Mouse (Mus musculus) midbrain, embryonic 11.5 days (tissue): ENCODE data around the gene Tesk2. TPM values are rescaled to one million over a fixed set of nuclear protein-coding genes. Genes with fewer than 3 reads are reported as not detected.

Experiments used
- ATAC-seq: fragments of 200-750 bp; cut with Nextera tagmentation; 2 replicates; pipeline ENCODE4 v1.8.0; 2017; ENCODE audit warnings: moderate TSS enrichment, moderate library complexity; ENCODE audit not compliant: low FRiP score
- DNase-seq: peaks from one replicate; pipeline ENCODE4 v3.0.0; 2015; ENCODE audit warnings: low spot score; ENCODE audit errors: missing footprints
- H3K27ac ChIP-seq: fragments of 300-500 bp; sonication (generic); 2 replicates; pipeline ENCODE4 v1.5.1; 2014; ENCODE audit warnings: low read depth, low read length
- H3K27me3 ChIP-seq: fragments of 300-500 bp; sonication (generic); 2 replicates; pipeline ENCODE4 v1.6.1; 2014; ENCODE audit warnings: mild to moderate bottlenecking, low read length, moderate library complexity, mixed read lengths; ENCODE audit not compliant: control insufficient read depth, insufficient read depth
- H3K36me3 ChIP-seq: fragments of 300-500 bp; sonication (generic); 2 replicates; pipeline ENCODE4 v1.6.1; 2014; ENCODE audit warnings: mild to moderate bottlenecking, low read length, moderate library complexity, mixed read lengths; ENCODE audit not compliant: control insufficient read depth, insufficient read depth
- H3K4me1 ChIP-seq: fragments of 300-500 bp; sonication (generic); 2 replicates; pipeline ENCODE4 v1.6.1; 2014; ENCODE audit warnings: low read length; ENCODE audit not compliant: control insufficient read depth, insufficient read depth
- H3K4me2 ChIP-seq: fragments of 300-500 bp; sonication (generic); 2 replicates; pipeline ENCODE4 v1.6.1; 2014; ENCODE audit warnings: mild to moderate bottlenecking, moderate library complexity
- H3K4me3 ChIP-seq: fragments of 300-500 bp; sonication (generic); 2 replicates; pipeline ENCODE4 v1.5.1; 2014; ENCODE audit warnings: low read depth, low read length
- H3K9ac ChIP-seq: fragments of 300-500 bp; sonication (generic); 2 replicates; pipeline ENCODE4 v1.6.1; 2014; ENCODE audit warnings: low read length
- H3K9me3 ChIP-seq: fragments of 300-500 bp; sonication (generic); 2 replicates; pipeline ENCODE4 v1.6.1; 2016; ENCODE audit warnings: low read length; ENCODE audit not compliant: control insufficient read depth
- WGBS: fragments of 180-500 bp; shearing (Covaris S2); extraction: QIAGEN DNeasy Blood & Tissue Kit; methylation state at CpG from one replicate; pipeline ENCODE4 v1.1.7; 2014; 5-methylcytosine and 5-hydroxymethylcytosine counted together
- polyA plus RNA-seq: library from polyadenylated mRNA; unstranded; fragments of >200 nt; fragmentation: Nextera tagmentation; extraction: Ambion mirVana; gene quantifications from 2 replicates; pipeline ENCODE4 v1.2.1, GENCODE M21; 2014

Gene Tesk2
- polyA plus RNA-seq, 1 experiment from 2014 or later, result 6.1 TPM

- no peaks in the 10 kb centered on the region for H3K9me3 ChIP-seq
- no peak overlapping the region for H3K9ac ChIP-seq
- ATAC-seq, result no peak
- H3K4me1 ChIP-seq, result no peaks in the 10 kb centered on the region
- H3K4me3 ChIP-seq, result no peak overlapping the region
- WGBS, result 93% methylated on average over 3 of the region's 3 CpGs
- H3K27ac ChIP-seq, result no peak overlapping the region
- H3K27me3 ChIP-seq, result no peaks in the 10 kb centered on the region
- no peaks in the 10 kb centered on the region for H3K36me3 ChIP-seq
- DNase-seq, result no peak
- no peak overlapping the region for H3K4me2 ChIP-seq
Observed at GRCm38 (mm10) chr4:116729532-116729931, 8.8 kb downstream of the Tesk2 start.

GRCm38 (mm10) chr4:116731077-116731476 lies 10.3 kb downstream of the Tesk2 start:
- Histone ChIP-seq H3K27ac (no peak overlapping the region), H3K4me1 (no peaks in the 10 kb centered on the region), H3K4me2 (no peak overlapping the region), H3K36me3 (no peaks in the 10 kb centered on the region), H3K9me3 (no peaks in the 10 kb centered on the region), H3K27me3 (no peaks in the 10 kb centered on the region), H3K4me3 (no peak overlapping the region), H3K9ac (no peak overlapping the region)
- DNase-seq (no peak), ATAC-seq (no peak)
- 86% methylated on average over 9 of the region's 9 CpGs for WGBS

- Histone ChIP-seq H3K4me2 (no peak overlapping the region), H3K27ac (no peak overlapping the region), H3K4me1 (no peaks in the 10 kb centered on the region), H3K27me3 (no peaks in the 10 kb centered on the region), H3K9me3 (no peaks in the 10 kb centered on the region), H3K4me3 (no peak overlapping the region), H3K36me3 (no peaks in the 10 kb centered on the region), H3K9ac (no peak overlapping the region)
- DNase-seq (no peak), ATAC-seq (no peak)
- WGBS, result 89% methylated on average over 5 of the region's 5 CpGs
Observed at GRCm38 (mm10) chr4:116732355-116732754, 11.6 kb downstream of the Tesk2 start.

- no peak for ATAC-seq
- Histone ChIP-seq H3K27ac (no peak overlapping the region), H3K4me2 (no peak overlapping the region), H3K27me3 (no peaks in the 10 kb centered on the region), H3K9me3 (no peaks in the 10 kb centered on the region), H3K9ac (no peak overlapping the region), H3K4me3 (no peak overlapping the region), H3K4me1 (no peaks in the 10 kb centered on the region), H3K36me3 (no peaks in the 10 kb centered on the region)
- no peak for DNase-seq
- WGBS, result 84% methylated on average over 2 of the region's 2 CpGs
Observed at GRCm38 (mm10) chr4:116734996-116735395, 14.2 kb downstream of the Tesk2 start.

- no peaks in the 10 kb centered on the region for H3K27me3 ChIP-seq
- H3K4me1 ChIP-seq, result no peaks in the 10 kb centered on the region
- no peak overlapping the region for H3K4me2 ChIP-seq
- 88% methylated on average over 9 of the region's 9 CpGs for WGBS
- no peak overlapping the region for H3K27ac ChIP-seq
- H3K36me3 ChIP-seq, result no peaks in the 10 kb centered on the region
- ATAC-seq, result no peak
- H3K9me3 ChIP-seq, result no peaks in the 10 kb centered on the region
- no peak overlapping the region for H3K9ac ChIP-seq
- DNase-seq, result no peak
- no peak overlapping the region for H3K4me3 ChIP-seq
Observed at GRCm38 (mm10) chr4:116738972-116739751, 18.4 kb downstream of the Tesk2 start.

- Histone ChIP-seq H3K27ac (no peak overlapping the region), H3K36me3 (no peaks in the 10 kb centered on the region), H3K4me1 (no peaks in the 10 kb centered on the region), H3K4me3 (no peak overlapping the region), H3K4me2 (no peak overlapping the region), H3K27me3 (no peaks in the 10 kb centered on the region), H3K9me3 (no peaks in the 10 kb centered on the region), H3K9ac (no peak overlapping the region)
- WGBS, result 95% methylated on average over 2 of the region's 2 CpGs
- ATAC-seq (no peak), DNase-seq (no peak)
Observed at GRCm38 (mm10) chr4:116749750-116750149, 29.0 kb downstream of the Tesk2 start.

- Histone ChIP-seq H3K27me3 (no peaks in the 10 kb centered on the region), H3K9me3 (no peaks in the 10 kb centered on the region), H3K9ac (no peak overlapping the region), H3K4me1 (no peaks in the 10 kb centered on the region), H3K36me3 (no peaks in the 10 kb centered on the region), H3K4me3 (no peak overlapping the region), H3K27ac (no peak overlapping the region), H3K4me2 (no peak overlapping the region)
- ATAC-seq (no peak), DNase-seq (no peak)
- WGBS, result 80% methylated on average over 2 of the region's 2 CpGs
Observed at GRCm38 (mm10) chr4:116761914-116762313, 41.2 kb downstream of the Tesk2 start.

- H3K4me1 ChIP-seq, result no peaks in the 10 kb centered on the region
- no peak overlapping the region for H3K4me2 ChIP-seq
- H3K27ac ChIP-seq, result no peak overlapping the region
- H3K9me3 ChIP-seq, result no peaks in the 10 kb centered on the region
- no peaks in the 10 kb centered on the region for H3K36me3 ChIP-seq
- 91% methylated on average over 5 of the region's 5 CpGs for WGBS
- H3K4me3 ChIP-seq, result no peak overlapping the region
- DNase-seq (no peak), ATAC-seq (no peak)
- H3K9ac ChIP-seq, result no peak overlapping the region
- no peaks in the 10 kb centered on the region for H3K27me3 ChIP-seq
Observed at GRCm38 (mm10) chr4:116764001-116764400, 43.3 kb downstream of the Tesk2 start.

GRCm38 (mm10) chr4:116768510-116768909 lies 47.8 kb downstream of the Tesk2 start:
- 84% methylated on average over 5 of the region's 5 CpGs for WGBS
- H3K4me3 ChIP-seq, result no peak overlapping the region
- no peaks in the 10 kb centered on the region for H3K36me3 ChIP-seq
- no peak overlapping the region for H3K9ac ChIP-seq
- H3K27me3 ChIP-seq, result no peaks in the 10 kb centered on the region
- H3K9me3 ChIP-seq, result no peaks in the 10 kb centered on the region
- ATAC-seq, result no peak
- DNase-seq, result no peak
- no peaks in the 10 kb centered on the region for H3K4me1 ChIP-seq
- no peak overlapping the region for H3K27ac ChIP-seq
- no peak overlapping the region for H3K4me2 ChIP-seq
